Mouse (Mus musculus): ENCODE data around the gene Usp1. TPM values are rescaled to one million over a fixed set of nuclear protein-coding genes. Genes with fewer than 3 reads are reported as not detected.

The Usp1 gene
- total RNA-seq (2014; rRNA removed) (13.4 and 13.9 TPM in 2 replicates), polyA plus RNA-seq (2012; rRNA removed) (24.9 and 27.2 TPM in 2 replicates)

DNA sequence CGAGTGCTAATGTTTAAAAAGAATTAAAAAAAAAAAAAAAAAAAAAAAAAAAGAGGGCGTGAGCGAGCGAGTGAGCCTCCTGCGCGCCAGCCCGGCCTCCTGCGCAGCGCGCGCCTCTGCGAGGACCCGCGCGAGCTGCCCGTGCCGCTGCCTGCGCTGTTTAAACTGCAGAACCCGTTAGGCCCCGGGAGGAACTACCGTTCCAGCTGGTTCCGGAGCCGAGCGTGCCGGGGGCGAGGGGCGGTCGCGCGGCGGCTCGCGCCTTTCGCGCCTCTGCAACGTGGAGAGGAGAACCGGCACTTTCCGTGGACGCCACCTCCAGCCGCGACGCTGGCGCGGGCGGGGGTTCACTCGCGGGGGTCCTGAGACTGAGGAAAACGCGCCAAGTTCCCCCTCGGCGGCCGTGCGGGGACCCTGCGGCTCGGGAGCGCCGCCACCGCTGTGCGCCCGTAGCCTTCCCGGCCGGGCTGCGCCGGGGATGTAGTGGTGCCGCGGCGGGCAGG lies at the start of gene Usp1:
Gene Usp1, plus strand, starts transcription at position 243 of the 503 bp plus-strand sequence.
- Histone ChIP-seq H3K27ac (replicated peaks; ENCODE audit: insufficient read depth, low read depth, low read length) (peak within 1 kb of the TSS; percentile 89), H3K9ac (ENCODE audit: low read depth, low read length) (peak within 1 kb of the TSS; percentile 88), H3K4me1 (ENCODE audit: control insufficient read depth, insufficient read depth, low read length) (peaks cover 9% of the 10 kb centered on the region), H3K27me3 (ENCODE audit: control insufficient read depth, insufficient read depth, low read length) (no peaks in the 10 kb centered on the region), H3K79me2 (ENCODE audit: control insufficient read depth, insufficient read depth, low read length) (no peaks in the 10 kb centered on the region; the same call in 1 of the 2 replicates), H3K4me3 (ENCODE audit: insufficient read depth, low read depth, low read length) (peak within 1 kb of the TSS; percentile 72), H3K36me3 (ENCODE audit: control insufficient read depth, insufficient read depth, low read length) (no peaks in the 10 kb centered on the region)
- WGBS: under 1% methylated on average over 67 of the region's 67 CpGs
- DNase-seq (ENCODE audit: extremely low read depth, low read depth, low spot score): no peak
- no peak for TF ChIP-seq CTCF (IDR thresholded peaks at IDR 0.05; ENCODE audit: low read depth, low read length)
- peak; percentile 69 for TF ChIP-seq POLR2A (IDR thresholded peaks at IDR 0.05; ENCODE audit: extremely low read depth, insufficient read depth, low read length)

DNA sequence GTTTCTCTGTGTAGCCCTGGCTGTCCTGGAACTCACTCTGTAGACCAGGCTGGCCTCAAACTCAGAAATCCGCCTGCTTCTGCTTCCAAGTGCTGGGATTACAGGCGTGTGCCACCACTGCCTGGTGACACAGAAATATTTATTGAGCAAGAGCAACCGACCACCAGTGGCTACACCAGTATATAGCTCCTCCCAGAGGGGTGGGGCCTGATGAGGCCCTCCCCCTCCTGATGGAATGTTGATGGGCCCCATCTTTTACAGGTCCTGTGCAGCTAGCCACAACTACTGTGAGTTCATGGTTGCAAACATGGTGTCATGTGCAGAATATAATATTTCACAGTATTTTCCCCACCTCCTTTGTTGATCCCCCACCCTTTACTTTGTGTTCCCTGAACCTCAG lies 40.9 kb upstream of the Usp1 start:
- no peaks in the 10 kb centered on the region for H3K4me1 ChIP-seq (ENCODE audit: control insufficient read depth, insufficient read depth, low read length)
- no peak overlapping the region for H3K4me3 ChIP-seq (ENCODE audit: insufficient read depth, low read depth, low read length)
- 72% methylated on average over 3 of the region's 3 CpGs for WGBS
- H3K36me3 ChIP-seq (ENCODE audit: control insufficient read depth, insufficient read depth, low read length): no peaks in the 10 kb centered on the region
- TF ChIP-seq CTCF (IDR thresholded peaks at IDR 0.05; ENCODE audit: low read depth, low read length) (no peak), POLR2A (IDR thresholded peaks at IDR 0.05; ENCODE audit: extremely low read depth, insufficient read depth, low read length) (no peak)
- H3K27me3 ChIP-seq (ENCODE audit: control insufficient read depth, insufficient read depth, low read length): no peaks in the 10 kb centered on the region
- no peak overlapping the region for H3K27ac ChIP-seq (replicated peaks; ENCODE audit: insufficient read depth, low read depth, low read length)
- DNase-seq (ENCODE audit: extremely low read depth, low read depth, low spot score): no peak
- no peak overlapping the region for H3K9ac ChIP-seq (ENCODE audit: low read depth, low read length)
- no peaks in the 10 kb centered on the region for H3K79me2 ChIP-seq (ENCODE audit: control insufficient read depth, insufficient read depth, low read length)

DNA sequence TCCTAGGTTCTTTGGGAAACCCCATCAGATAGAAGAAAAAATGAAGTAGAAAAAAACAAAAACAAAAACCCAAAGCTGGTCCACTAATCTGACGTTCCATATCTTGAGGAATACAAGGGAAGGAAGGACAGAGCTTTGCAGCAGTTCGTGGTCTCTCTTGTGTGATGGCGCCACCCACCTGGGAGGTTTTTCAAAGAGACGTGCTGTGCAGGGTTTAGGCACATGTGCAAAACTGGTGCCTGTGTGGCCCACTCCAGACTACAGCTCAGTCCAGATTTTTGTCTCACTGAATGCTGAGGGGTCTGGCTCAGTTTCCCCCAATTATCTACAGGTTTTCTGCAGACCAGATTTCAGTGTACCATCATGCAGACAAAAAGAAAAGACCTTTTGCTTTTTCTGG lies 37.2 kb upstream of the Usp1 start:
- Histone ChIP-seq H3K36me3 (ENCODE audit: control insufficient read depth, insufficient read depth, low read length) (no peaks in the 10 kb centered on the region), H3K79me2 (ENCODE audit: control insufficient read depth, insufficient read depth, low read length) (no peaks in the 10 kb centered on the region), H3K4me3 (ENCODE audit: insufficient read depth, low read depth, low read length) (no peak overlapping the region), H3K9ac (ENCODE audit: low read depth, low read length) (no peak overlapping the region), H3K4me1 (ENCODE audit: control insufficient read depth, insufficient read depth, low read length) (no peaks in the 10 kb centered on the region), H3K27ac (replicated peaks; ENCODE audit: insufficient read depth, low read depth, low read length) (no peak overlapping the region), H3K27me3 (ENCODE audit: control insufficient read depth, insufficient read depth, low read length) (no peaks in the 10 kb centered on the region)
- DNase-seq (ENCODE audit: extremely low read depth, low read depth, low spot score): no peak
- WGBS: 74% methylated on average over 4 of the region's 4 CpGs
- TF ChIP-seq CTCF (IDR thresholded peaks at IDR 0.05; ENCODE audit: low read depth, low read length): no peak
- TF ChIP-seq POLR2A (IDR thresholded peaks at IDR 0.05; ENCODE audit: extremely low read depth, insufficient read depth, low read length): no peak

DNA sequence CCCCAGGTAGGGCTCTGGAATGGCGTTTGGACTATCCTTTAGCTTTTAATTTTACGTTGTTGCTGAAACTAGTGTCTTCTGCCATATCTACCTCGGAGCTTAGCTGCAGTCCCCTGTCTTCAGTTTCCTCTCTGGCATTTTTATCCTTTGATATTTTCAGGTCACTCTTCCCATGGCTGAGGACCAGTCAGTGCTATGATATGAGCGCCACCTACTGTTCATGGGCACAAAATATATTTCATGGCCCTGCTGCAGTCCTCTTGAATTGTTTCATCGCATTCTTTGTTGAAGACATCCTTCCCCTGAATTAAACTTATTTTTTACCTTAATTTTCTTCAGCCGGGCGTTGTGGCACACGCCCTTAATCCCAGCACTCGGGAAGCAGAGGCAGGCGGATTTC lies 36.5 kb upstream of the Usp1 start:
- Histone ChIP-seq H3K9ac (ENCODE audit: low read depth, low read length) (no peak overlapping the region), H3K27ac (replicated peaks; ENCODE audit: insufficient read depth, low read depth, low read length) (no peak overlapping the region), H3K4me1 (ENCODE audit: control insufficient read depth, insufficient read depth, low read length) (no peaks in the 10 kb centered on the region), H3K79me2 (ENCODE audit: control insufficient read depth, insufficient read depth, low read length) (no peaks in the 10 kb centered on the region), H3K27me3 (ENCODE audit: control insufficient read depth, insufficient read depth, low read length) (no peaks in the 10 kb centered on the region), H3K4me3 (ENCODE audit: insufficient read depth, low read depth, low read length) (no peak overlapping the region), H3K36me3 (ENCODE audit: control insufficient read depth, insufficient read depth, low read length) (no peaks in the 10 kb centered on the region)
- WGBS: 13% methylated on average over 10 of the region's 10 CpGs
- no peak for TF ChIP-seq POLR2A (IDR thresholded peaks at IDR 0.05; ENCODE audit: extremely low read depth, insufficient read depth, low read length)
- peak; percentile 66 for TF ChIP-seq CTCF (IDR thresholded peaks at IDR 0.05; ENCODE audit: low read depth, low read length)
- peak; percentile 39 for DNase-seq (ENCODE audit: extremely low read depth, low read depth, low spot score)

DNA sequence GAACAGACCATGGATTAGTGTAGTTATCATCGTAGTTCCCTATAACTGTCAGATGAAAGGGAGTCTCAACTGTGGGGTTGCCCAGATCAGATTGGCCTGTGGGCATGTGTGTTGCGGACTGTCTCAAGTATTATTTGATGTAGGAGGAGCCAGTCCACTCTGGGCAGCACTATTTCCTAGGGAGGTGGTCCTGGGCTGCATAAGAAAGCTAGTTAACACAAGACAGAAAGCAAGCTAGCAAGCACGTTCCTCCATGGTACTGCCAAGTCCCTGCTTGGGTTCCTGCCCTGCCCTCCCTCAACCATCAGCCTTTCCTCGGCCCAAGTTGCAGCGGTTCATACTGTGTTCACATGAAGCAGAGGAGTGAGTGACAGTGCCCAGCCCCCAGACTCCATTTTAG lies 13.4 kb upstream of the Usp1 start:
- no peak overlapping the region for H3K27ac ChIP-seq (replicated peaks; ENCODE audit: insufficient read depth, low read depth, low read length)
- H3K4me1 ChIP-seq (ENCODE audit: control insufficient read depth, insufficient read depth, low read length): no peaks in the 10 kb centered on the region
- no peaks in the 10 kb centered on the region for H3K79me2 ChIP-seq (ENCODE audit: control insufficient read depth, insufficient read depth, low read length)
- no peak overlapping the region for H3K9ac ChIP-seq (ENCODE audit: low read depth, low read length)
- no peak overlapping the region for H3K4me3 ChIP-seq (ENCODE audit: insufficient read depth, low read depth, low read length)
- WGBS: 88% methylated on average over 5 of the region's 5 CpGs
- DNase-seq (ENCODE audit: extremely low read depth, low read depth, low spot score): no peak
- H3K36me3 ChIP-seq (ENCODE audit: control insufficient read depth, insufficient read depth, low read length): no peaks in the 10 kb centered on the region
- TF ChIP-seq CTCF (IDR thresholded peaks at IDR 0.05; ENCODE audit: low read depth, low read length) (no peak), POLR2A (IDR thresholded peaks at IDR 0.05; ENCODE audit: extremely low read depth, insufficient read depth, low read length) (no peak)
- no peaks in the 10 kb centered on the region for H3K27me3 ChIP-seq (ENCODE audit: control insufficient read depth, insufficient read depth, low read length)

DNA sequence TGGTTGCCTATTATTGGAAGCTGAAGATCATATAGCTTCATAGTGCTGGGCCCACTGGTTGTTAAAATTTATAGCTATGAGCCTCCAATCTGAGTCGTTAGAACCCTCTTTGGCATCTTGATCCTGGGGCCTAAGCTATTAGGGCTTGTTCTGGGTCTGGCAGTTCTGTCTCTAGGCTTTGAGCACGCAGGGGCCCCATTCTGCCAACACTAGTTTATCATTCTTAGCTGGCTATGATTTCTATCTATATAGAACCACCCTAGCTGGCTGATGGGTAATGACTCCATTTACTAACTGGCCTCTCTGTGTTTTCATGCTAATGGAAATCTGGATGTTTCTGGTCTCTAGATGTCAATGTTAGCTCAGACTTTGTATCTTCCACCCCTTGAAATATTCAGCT lies 5.9 kb upstream of the Usp1 start:
- no peak for DNase-seq (ENCODE audit: extremely low read depth, low read depth, low spot score)
- TF ChIP-seq CTCF (IDR thresholded peaks at IDR 0.05; ENCODE audit: low read depth, low read length): no peak
- no peak for TF ChIP-seq POLR2A (IDR thresholded peaks at IDR 0.05; ENCODE audit: extremely low read depth, insufficient read depth, low read length)
- Histone ChIP-seq H3K27me3 (ENCODE audit: control insufficient read depth, insufficient read depth, low read length) (no peaks in the 10 kb centered on the region), H3K4me1 (ENCODE audit: control insufficient read depth, insufficient read depth, low read length) (peaks cover 3% of the 10 kb centered on the region; the same call in 1 of the 2 replicates), H3K27ac (replicated peaks; ENCODE audit: insufficient read depth, low read depth, low read length) (no peak overlapping the region), H3K36me3 (ENCODE audit: control insufficient read depth, insufficient read depth, low read length) (no peaks in the 10 kb centered on the region), H3K9ac (ENCODE audit: low read depth, low read length) (no peak overlapping the region), H3K79me2 (ENCODE audit: control insufficient read depth, insufficient read depth, low read length) (no peaks in the 10 kb centered on the region), H3K4me3 (ENCODE audit: insufficient read depth, low read depth, low read length) (no peak overlapping the region)
- 88% methylated on average over 2 of the region's 2 CpGs for WGBS

Data from liver, adult 2 months (tissue).